Mouse (Mus musculus) forebrain, embryonic 14.5 days (tissue): ENCODE data around the gene Olfr1245. TPM values are rescaled to one million over a fixed set of nuclear protein-coding genes. Genes with fewer than 3 reads are reported as not detected.
"Not testable (repeated sequence)": the region's sequence is repeated elsewhere in the genome, so short reads cannot be mapped to it uniquely, and the experiment has no call there.

Experiments
- ATAC-seq: fragments of 200-750 bp; cut with Nextera tagmentation; 2 replicates; pipeline ENCODE4 v1.8.0; 2017; ENCODE audit warnings: mild to moderate bottlenecking, moderate library complexity
- DNase-seq: peaks from one replicate; pipeline ENCODE4 v3.0.0-alpha.2; 2015; ENCODE audit warnings: low spot score
- H3K27ac ChIP-seq: fragments of 300-500 bp; sonication (generic); 2 replicates; pipeline ENCODE4 v1.5.1; 2014; ENCODE audit warnings: low read depth, mild to moderate bottlenecking, control low read depth, low read length, moderate library complexity
- H3K27me3 ChIP-seq: fragments of 300-500 bp; sonication (generic); replicated peaks from 2 replicates; pipeline ENCODE4 v1.6.1; 2014; ENCODE audit warnings: low read length, control low read depth, mixed read lengths; ENCODE audit not compliant: control insufficient read depth, insufficient read depth
- H3K36me3 ChIP-seq: fragments of 300-500 bp; sonication (generic); 2 replicates; pipeline ENCODE4 v1.6.1; 2014; ENCODE audit warnings: low read length, control low read depth; ENCODE audit not compliant: control insufficient read depth, insufficient read depth
- H3K4me1 ChIP-seq: fragments of 300-500 bp; sonication (generic); 2 replicates; pipeline ENCODE4 v1.6.1; 2014; ENCODE audit warnings: antibody characterized with exemption, low read length, control low read depth; ENCODE audit not compliant: control insufficient read depth, insufficient read depth
- H3K4me2 ChIP-seq: fragments of 300-500 bp; sonication (generic); 2 replicates; pipeline ENCODE4 v1.6.1; 2014; ENCODE audit warnings: mild to moderate bottlenecking, control low read depth, low read length
- H3K4me3 ChIP-seq: fragments of 300-500 bp; sonication (generic); 2 replicates; pipeline ENCODE4 v1.5.1; 2014; ENCODE audit warnings: low read depth, low read length, control low read depth
- H3K9ac ChIP-seq: fragments of 300-500 bp; sonication (generic); 2 replicates; pipeline ENCODE4 v1.6.1; 2014; ENCODE audit warnings: mild to moderate bottlenecking, low read length, control low read depth, moderate library complexity
- H3K9me3 ChIP-seq: fragments of 300-500 bp; sonication (generic); replicated peaks from 2 replicates; pipeline ENCODE4 v1.6.1; 2016; ENCODE audit warnings: low read length, control low read depth, mixed read lengths; ENCODE audit not compliant: control insufficient read depth
- WGBS: fragments of 180-500 bp; shearing (Covaris S2); extraction: QIAGEN DNeasy Blood & Tissue Kit; methylation state at CpG from one replicate; pipeline ENCODE4 v1.1.7; 2014; 5-methylcytosine and 5-hydroxymethylcytosine counted together
- polyA plus RNA-seq: library from polyadenylated mRNA; unstranded; fragments of >200 nt; fragmentation: Nextera tagmentation; extraction: Ambion mirVana; gene quantifications from 2 replicates; pipeline ENCODE4 v1.2.1, GENCODE M21; 2014

Olfr1245 gene
- not detected in 2 replicates for polyA plus RNA-seq

- 90% methylated on average over 1 of the region's 1 CpGs for WGBS
- H3K27me3 ChIP-seq: no peaks in the 10 kb centered on the region
- no peak for ATAC-seq
Measured at GRCm38 (mm10) chr2:89578347-89578746, at the start of gene Olfr1245. TSS of gene Olfr1245 (minus strand) at chr2:89578447.

GRCm38 (mm10) chr2:89618145-89618544, 39.9 kb upstream of the Olfr1245 start, which contains the start of gene Olfr1248:
TSS of gene Olfr1248 (minus strand) at chr2:89618245.
- H3K36me3 ChIP-seq, H3K4me2 ChIP-seq, H3K9me3 ChIP-seq, H3K27ac ChIP-seq, H3K4me1 ChIP-seq, H3K9ac ChIP-seq, H3K4me3 ChIP-seq, DNase-seq, ATAC-seq, H3K27me3 ChIP-seq: not testable (repeated sequence)
- 83% methylated on average over 1 of the region's 1 CpGs for WGBS

More at GRCm38 (mm10) chr2:89578347-89578746, at the start of gene Olfr1245:
- H3K36me3 ChIP-seq: no peaks in the 10 kb centered on the region
- H3K4me2 ChIP-seq: no peak within 1 kb of the TSS
- no peaks in the 10 kb centered on the region for H3K9me3 ChIP-seq
- no peak within 1 kb of the TSS for H3K27ac ChIP-seq
- DNase-seq: no peak
- H3K4me1 ChIP-seq: no peaks in the 10 kb centered on the region
- no peak within 1 kb of the TSS for H3K4me3 ChIP-seq
- H3K9ac ChIP-seq: no peak within 1 kb of the TSS

GRCm38 (mm10) chr2:89614030-89614429, 35.8 kb upstream of the Olfr1245 start, which contains the start of gene Olfr1247:
TSS of gene Olfr1247 (minus strand) at chr2:89614130.
- Histone ChIP-seq H3K9ac (no peak within 1 kb of the TSS), H3K4me1 (no peaks in the 10 kb centered on the region), H3K9me3 (no peaks in the 10 kb centered on the region), H3K4me3 (no peak within 1 kb of the TSS), H3K27me3 (no peaks in the 10 kb centered on the region), H3K27ac (no peak within 1 kb of the TSS), H3K4me2 (no peak within 1 kb of the TSS), H3K36me3 (no peaks in the 10 kb centered on the region)
- WGBS: 96% methylated on average over 2 of the region's 2 CpGs
- ATAC-seq (no peak), DNase-seq (no peak)

- no peaks in the 10 kb centered on the region for H3K9me3 ChIP-seq
- no peaks in the 10 kb centered on the region for H3K36me3 ChIP-seq
- 86% methylated on average over 2 of the region's 2 CpGs for WGBS
Measured at GRCm38 (mm10) chr2:89593057-89593456, 14.8 kb upstream of the Olfr1245 start, which contains the start of gene Olfr1246. TSS of gene Olfr1246 (minus strand) at chr2:89593157.

GRCm38 (mm10) chr2:89562706-89563105, 15.5 kb downstream of the Olfr1245 start:
- H3K36me3 ChIP-seq: not testable (repeated sequence)

More at GRCm38 (mm10) chr2:89593057-89593456, 14.8 kb upstream of the Olfr1245 start, which contains the start of gene Olfr1246:
- DNase-seq: no peak
- Histone ChIP-seq H3K27ac (no peak within 1 kb of the TSS), H3K9ac (no peak within 1 kb of the TSS), H3K4me1 (no peaks in the 10 kb centered on the region), H3K4me3 (no peak within 1 kb of the TSS), H3K4me2 (no peak within 1 kb of the TSS), H3K27me3 (no peaks in the 10 kb centered on the region)
- ATAC-seq: no peak

GRCm38 (mm10) chr2:89544516-89544915, 33.7 kb downstream of the Olfr1245 start:
- H3K4me3 ChIP-seq: no peak overlapping the region
- ATAC-seq (no peak), DNase-seq (peak; percentile 44)
- H3K4me1 ChIP-seq: no peaks in the 10 kb centered on the region
- 62% methylated on average over 2 of the region's 2 CpGs for WGBS
- no peaks in the 10 kb centered on the region for H3K36me3 ChIP-seq
- no peaks in the 10 kb centered on the region for H3K9me3 ChIP-seq
- H3K4me2 ChIP-seq: no peak overlapping the region
- no peak overlapping the region for H3K27ac ChIP-seq
- H3K9ac ChIP-seq: no peak overlapping the region
- no peaks in the 10 kb centered on the region for H3K27me3 ChIP-seq

More at GRCm38 (mm10) chr2:89562706-89563105, 15.5 kb downstream of the Olfr1245 start:
- not testable (repeated sequence) for H3K4me2 ChIP-seq, H3K4me3 ChIP-seq, H3K27me3 ChIP-seq, H3K9me3 ChIP-seq, H3K4me1 ChIP-seq, ATAC-seq, H3K27ac ChIP-seq, DNase-seq, H3K9ac ChIP-seq
- 45% methylated on average over 2 of the region's 2 CpGs for WGBS

GRCm38 (mm10) chr2:89539923-89540322, 38.3 kb downstream of the Olfr1245 start:
- no peak for ATAC-seq
- Histone ChIP-seq H3K4me1 (no peaks in the 10 kb centered on the region), H3K27me3 (no peaks in the 10 kb centered on the region), H3K4me2 (no peak overlapping the region), H3K9me3 (no peaks in the 10 kb centered on the region), H3K9ac (no peak overlapping the region), H3K4me3 (no peak overlapping the region), H3K27ac (no peak overlapping the region), H3K36me3 (no peaks in the 10 kb centered on the region)
- 74% methylated on average over 1 of the region's 1 CpGs for WGBS
- no peak for DNase-seq

GRCm38 (mm10) chr2:89531387-89531786, 46.9 kb downstream of the Olfr1245 start, which contains the start of gene Olfr1243:
TSS of gene Olfr1243 (minus strand) at chr2:89531487.
- Histone ChIP-seq H3K9ac (no peak within 1 kb of the TSS), H3K27me3 (no peaks in the 10 kb centered on the region), H3K27ac (no peak within 1 kb of the TSS), H3K9me3 (no peaks in the 10 kb centered on the region), H3K4me3 (no peak within 1 kb of the TSS), H3K36me3 (no peaks in the 10 kb centered on the region), H3K4me1 (no peaks in the 10 kb centered on the region), H3K4me2 (no peak within 1 kb of the TSS)
- 89% methylated on average over 1 of the region's 1 CpGs for WGBS
- ATAC-seq: no peak
- DNase-seq: no peak
